In the genomic region with DNA sequence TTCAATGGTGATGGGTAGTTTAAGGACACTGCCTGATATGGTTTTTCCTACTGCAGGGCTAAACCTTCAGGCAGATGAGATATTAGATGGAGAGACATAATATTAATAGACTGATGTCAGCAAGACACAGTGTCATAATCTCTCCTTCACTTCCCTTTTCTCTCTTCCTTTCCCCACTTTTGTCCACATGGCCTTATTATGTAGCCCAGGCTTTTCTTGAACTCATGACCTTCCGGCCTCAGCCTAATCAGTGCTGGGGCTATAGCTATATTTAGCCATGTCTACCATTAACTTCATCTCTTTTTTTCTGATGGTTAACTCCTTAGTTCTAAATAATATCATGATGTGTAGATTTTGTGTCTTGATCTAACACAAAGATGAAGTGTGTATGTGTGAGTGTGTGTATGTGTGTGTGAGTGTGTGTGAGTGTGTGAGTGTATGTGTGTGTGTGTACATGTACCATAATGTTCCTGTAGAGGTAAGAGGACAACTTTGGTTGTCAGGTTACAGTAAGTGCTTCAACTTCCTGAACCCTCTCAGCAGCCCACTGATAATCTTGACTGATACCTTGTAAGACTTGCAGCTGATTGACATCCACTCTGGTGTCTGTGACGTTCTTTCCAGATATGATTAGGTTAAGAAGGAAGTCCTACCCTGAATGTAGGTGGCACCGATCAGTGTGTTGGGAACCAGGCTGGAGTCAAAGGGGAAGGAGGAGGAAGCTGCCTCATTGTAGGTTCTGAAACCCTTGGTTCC, we compare ENCODE assay signal across 27 mouse cellular contexts.
"Had no signal": no experiment of that assay in that cellular context is flagged by ENCODE, and none has a peak within 500 bp of the region (broad histone marks: within the 10 kb centered on the region; RNA-seq: fewer than 3 reads in every experiment).

No protein-coding gene starts in this region.

- H3K9ac ChIP-seq: heart, embryonic 13.5 days; heart, embryonic 15.5 days; hindbrain, embryonic 13.5 days; hindbrain, embryonic 15.5 days; kidney, embryonic 15.5 days; limb, embryonic 12.5 days; liver, embryonic 13.5 days; liver, embryonic 15.5 days had no signal

- H3K4me3 ChIP-seq: heart, embryonic 13.5 days; heart, embryonic 15.5 days; hindbrain, embryonic 13.5 days; hindbrain, embryonic 15.5 days; kidney, embryonic 15.5 days; limb, embryonic 10.5 days; limb, embryonic 12.5 days; liver, embryonic 13.5 days; liver, embryonic 15.5 days had no signal

- ATAC-seq: hindbrain, postnatal 0 days; intestine, embryonic 16.5 days had no signal

- H3K9me3 ChIP-seq: heart, embryonic 13.5 days; heart, embryonic 15.5 days; hindbrain, embryonic 13.5 days; hindbrain, embryonic 15.5 days; kidney, embryonic 15.5 days; limb, embryonic 10.5 days; limb, embryonic 12.5 days; liver, embryonic 13.5 days; liver, embryonic 15.5 days had no signal

- DNase-seq: gastrocnemius, postnatal 14 days; gastrocnemius, postnatal 36 days; heart, adult 18-20 months; heart, postnatal 14 days; heart, postnatal 36 days; kidney, adult 11 months; kidney, adult 2 months; kidney, adult 9 months; kidney, postnatal 14 days; kidney, postnatal 36 days; layer of hippocampus, adult 9-11 months; layer of hippocampus, postnatal 36 days; liver; liver, embryonic 13.5 days had no signal

- H3K36me3 ChIP-seq: heart, embryonic 13.5 days; heart, embryonic 15.5 days; hindbrain, embryonic 13.5 days; hindbrain, embryonic 15.5 days; kidney, embryonic 15.5 days; limb, embryonic 10.5 days; limb, embryonic 12.5 days; liver, embryonic 13.5 days; liver, embryonic 15.5 days had no signal

- H3K4me1 ChIP-seq: heart, embryonic 15.5 days; hindbrain, embryonic 13.5 days; hindbrain, embryonic 15.5 days; kidney, embryonic 15.5 days; liver, embryonic 13.5 days; liver, embryonic 15.5 days had no signal

- H3K4me2 ChIP-seq: heart, embryonic 11.5 days; heart, embryonic 13.5 days; heart, embryonic 15.5 days; hindbrain, embryonic 13.5 days; hindbrain, embryonic 15.5 days; kidney, embryonic 15.5 days; limb, embryonic 12.5 days; liver, embryonic 11.5 days; liver, embryonic 13.5 days; liver, embryonic 15.5 days had no signal

- H3K27ac ChIP-seq: heart, embryonic 13.5 days; heart, embryonic 15.5 days; hindbrain, embryonic 13.5 days; hindbrain, embryonic 15.5 days; hindbrain, postnatal 0 days; kidney, embryonic 15.5 days; kidney, postnatal 0 days; limb, embryonic 10.5 days; liver, embryonic 13.5 days; liver, embryonic 15.5 days had no signal

- H3K27me3 ChIP-seq: heart, embryonic 13.5 days; heart, embryonic 15.5 days; hindbrain, embryonic 13.5 days; hindbrain, embryonic 15.5 days; kidney, embryonic 15.5 days; limb, embryonic 12.5 days; liver, embryonic 13.5 days; liver, embryonic 15.5 days had no signal
